Mouse (Mus musculus) stomach, postnatal 0 days (tissue): ENCODE results near the gene Dnal4. TPM values are rescaled to one million over a fixed set of nuclear protein-coding genes. Genes with fewer than 3 reads are reported as not detected.

Experiments
- ATAC-seq: fragments of 200-750 bp; cut with Nextera tagmentation; 2 replicates; pipeline ENCODE4 v1.8.0; 2017; ENCODE audit not compliant: low FRiP score, low TSS enrichment
- DNase-seq: peaks from one replicate; pipeline ENCODE4 v3.0.0-alpha.2; 2016; ENCODE audit warnings: low spot score
- H3K27ac ChIP-seq: fragments of 300-500 bp; sonication (generic); replicated peaks from 2 replicates; pipeline ENCODE4 v1.5.1; 2014; ENCODE audit warnings: mild to moderate bottlenecking, control low read depth
- H3K27me3 ChIP-seq: fragments of 300-500 bp; sonication (generic); 2 replicates; pipeline ENCODE4 v1.6.1; 2014; ENCODE audit warnings: low read length; ENCODE audit not compliant: control insufficient read depth, insufficient read depth
- H3K36me3 ChIP-seq: fragments of 300-500 bp; sonication (generic); 2 replicates; pipeline ENCODE4 v1.6.1; 2014; ENCODE audit warnings: low read length, mixed read lengths; ENCODE audit not compliant: control insufficient read depth, insufficient read depth
- H3K4me1 ChIP-seq: fragments of 300-500 bp; sonication (generic); replicated peaks from 2 replicates; pipeline ENCODE4 v1.6.1; 2014; ENCODE audit warnings: antibody characterized with exemption; ENCODE audit not compliant: control insufficient read depth, insufficient read depth
- H3K4me2 ChIP-seq: fragments of 300-500 bp; sonication (generic); replicated peaks from 2 replicates; pipeline ENCODE4 v1.6.1; 2014; ENCODE audit warnings: low read depth, mild to moderate bottlenecking, control low read depth, moderate library complexity
- H3K4me3 ChIP-seq: fragments of 300-500 bp; sonication (generic); 2 replicates; pipeline ENCODE4 v1.5.1; 2014; ENCODE audit warnings: low read depth, low read length, control low read depth
- H3K9ac ChIP-seq: fragments of 300-500 bp; sonication (generic); 2 replicates; pipeline ENCODE4 v1.6.1; 2014; ENCODE audit warnings: mild to moderate bottlenecking, low read length, control low read depth, mixed read lengths
- H3K9me3 ChIP-seq: fragments of 300-500 bp; sonication (generic); 2 replicates; pipeline ENCODE4 v1.6.1; 2016; ENCODE audit warnings: low read length; ENCODE audit not compliant: control insufficient read depth
- CTCF ChIP-seq: IDR thresholded peaks from 2 replicates; pipeline ENCODE4 v1.5.1; 2016; ENCODE audit warnings: antibody characterized with exemption, low read depth, mild to moderate bottlenecking, moderate library complexity
- EP300 ChIP-seq: optimal IDR thresholded peaks from 2 replicates; pipeline ENCODE3; 2016; ENCODE audit warnings: antibody characterized with exemption
- WGBS: fragments of 180-500 bp; shearing (Covaris S2); extraction: QIAGEN DNeasy Blood & Tissue Kit; methylation state at CpG from one replicate; pipeline ENCODE4 v1.1.7; 2014; 5-methylcytosine and 5-hydroxymethylcytosine counted together
- polyA plus RNA-seq: library from polyadenylated mRNA; unstranded; fragments of >200 nt; fragmentation: Nextera tagmentation; extraction: Ambion mirVana; gene quantifications from 2 replicates; pipeline ENCODE4 v1.2.1, GENCODE M21; 2015

Dnal4 gene
- polyA plus RNA-seq, 1 experiment from 2014 or later = 31.4 TPM

- H3K27me3 ChIP-seq = peaks cover 5% of the 10 kb centered on the region; the same call in 1 of the 2 replicates
- H3K4me1 ChIP-seq = no peaks in the 10 kb centered on the region
- DNase-seq = no peak
- no peak overlapping the region for H3K27ac ChIP-seq
- no peaks in the 10 kb centered on the region for H3K9me3 ChIP-seq
- no peak for ATAC-seq
- TF ChIP-seq CTCF = no peak
- TF ChIP-seq EP300 = no peak
- no peak overlapping the region for H3K9ac ChIP-seq
- WGBS = 54% methylated on average over 5 of the region's 5 CpGs
- H3K36me3 ChIP-seq = no peaks in the 10 kb centered on the region
- no peak overlapping the region for H3K4me3 ChIP-seq
- H3K4me2 ChIP-seq = no peak overlapping the region
Measured at GRCm38 (mm10) chr15:79808658-79809057, 31.0 kb upstream of the Dnal4 start.

- no peaks in the 10 kb centered on the region for H3K4me1 ChIP-seq
- H3K9me3 ChIP-seq = no peaks in the 10 kb centered on the region
- peak; percentile 73 for DNase-seq
- H3K27me3 ChIP-seq = peaks cover 5% of the 10 kb centered on the region; the same call in 1 of the 2 replicates
- WGBS = 30% methylated on average over 5 of the region's 5 CpGs
- no peak overlapping the region for H3K9ac ChIP-seq
- H3K4me3 ChIP-seq = no peak overlapping the region
- H3K4me2 ChIP-seq = no peak overlapping the region
- no peaks in the 10 kb centered on the region for H3K36me3 ChIP-seq
- no peak overlapping the region for H3K27ac ChIP-seq
- ATAC-seq = no peak; the same call in 1 of the 2 replicates
- TF ChIP-seq CTCF (peak; percentile 87), EP300 (no peak)
Measured at GRCm38 (mm10) chr15:79808114-79808513, 30.5 kb upstream of the Dnal4 start.

GRCm38 (mm10) chr15:79807050-79807449 is 29.4 kb upstream of the Dnal4 start:
- no peak overlapping the region for H3K4me3 ChIP-seq
- H3K9ac ChIP-seq = no peak overlapping the region
- H3K27me3 ChIP-seq = peaks cover 5% of the 10 kb centered on the region; the same call in 1 of the 2 replicates
- DNase-seq = no peak
- H3K4me1 ChIP-seq = no peaks in the 10 kb centered on the region
- H3K9me3 ChIP-seq = no peaks in the 10 kb centered on the region
- WGBS = 43% methylated on average over 1 of the region's 1 CpGs
- H3K27ac ChIP-seq = no peak overlapping the region
- no peak for ATAC-seq
- no peaks in the 10 kb centered on the region for H3K36me3 ChIP-seq
- no peak overlapping the region for H3K4me2 ChIP-seq
- TF ChIP-seq CTCF = no peak
- TF ChIP-seq EP300 = no peak

GRCm38 (mm10) chr15:79805246-79805645 is 27.6 kb upstream of the Dnal4 start:
- 24% methylated on average over 8 of the region's 8 CpGs for WGBS
- Histone ChIP-seq H3K27me3 (peaks cover 5% of the 10 kb centered on the region; the same call in 1 of the 2 replicates), H3K27ac (no peak overlapping the region), H3K4me3 (no peak overlapping the region), H3K9ac (no peak overlapping the region), H3K4me2 (peak overlapping the region; percentile 91), H3K36me3 (no peaks in the 10 kb centered on the region), H3K9me3 (no peaks in the 10 kb centered on the region), H3K4me1 (no peaks in the 10 kb centered on the region)
- TF ChIP-seq CTCF (no peak), EP300 (no peak)
- no peak for ATAC-seq
- no peak for DNase-seq

GRCm38 (mm10) chr15:79804352-79805071 is 26.9 kb upstream of the Dnal4 start, which contains the start of gene Nptxr:
Gene Nptxr, minus strand, starts transcription at chr15:79804766.
- Histone ChIP-seq H3K9me3 (no peaks in the 10 kb centered on the region), H3K4me1 (no peaks in the 10 kb centered on the region), H3K27me3 (peaks cover 5% of the 10 kb centered on the region; the same call in 1 of the 2 replicates), H3K9ac (peak within 1 kb of the TSS; percentile 59), H3K36me3 (no peaks in the 10 kb centered on the region), H3K4me2 (peak within 1 kb of the TSS; percentile 91), H3K4me3 (peak within 1 kb of the TSS; percentile 57), H3K27ac (no peak within 1 kb of the TSS)
- ATAC-seq (peak; percentile 75), DNase-seq (peak; percentile 72)
- under 1% methylated on average over 51 of the region's 91 CpGs for WGBS
- TF ChIP-seq CTCF (no peak), EP300 (no peak)
